Mouse (Mus musculus) spleen, adult 2 months (tissue): ENCODE results near the gene Grtp1.

Source experiments
- CTCF ChIP-seq: fragments of 200-500 bp; IDR thresholded peaks from 2 replicates; pipeline ENCODE4 v1.5.1; 2011; ENCODE audit warnings: mild to moderate bottlenecking, inconsistent platforms; ENCODE audit not compliant: insufficient read depth, insufficient read length, insufficient replicate concordance; ENCODE audit errors: extremely low read depth
- POLR2A ChIP-seq: fragments of 200-500 bp; IDR thresholded peaks from 2 replicates; pipeline ENCODE4 v1.6.1; 2011; ENCODE audit warnings: low read depth, low read length, inconsistent platforms

DNA sequence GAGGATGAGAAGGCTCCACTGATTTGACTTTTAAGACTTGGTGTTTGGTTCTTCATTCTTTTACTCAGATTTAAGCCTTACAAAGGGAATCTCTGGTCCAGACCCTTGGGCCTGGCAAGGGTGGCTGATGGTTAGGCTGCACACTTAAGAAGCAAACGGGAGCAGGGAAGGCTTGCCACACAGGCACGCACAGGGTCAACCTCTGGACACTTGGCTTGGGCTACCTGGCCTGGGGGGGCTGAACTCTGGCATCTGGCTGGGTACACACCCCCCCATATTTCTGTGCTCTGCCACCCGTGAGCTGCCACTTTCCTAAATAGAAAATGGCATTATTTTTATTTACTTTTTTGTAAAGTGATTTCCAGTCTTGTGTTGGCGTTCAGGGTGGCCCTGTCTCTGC, 25.6 kb downstream of the Grtp1 start:
- no peak for TF ChIP-seq CTCF
- TF ChIP-seq POLR2A = no peak
